Mouse (Mus musculus) layer of hippocampus, postnatal 14 days (tissue): ENCODE results near the gene Ube2l6. TPM values are rescaled to one million over a fixed set of nuclear protein-coding genes. Genes with fewer than 3 reads are reported as not detected.

Experiments
- DNase-seq, 2 experiments: peaks; one replicate each; pipeline ENCODE4 v3.0.0; 2021 to 2022; ENCODE audit warnings: low spot score in 2 of 2, mixed read lengths in 1 of 2
- long read RNA-seq, 2 experiments: library from polyadenylated mRNA; stranded (forward); transcript quantifications; one replicate each; pipeline ENCODE4 v2.0.0; 2021
- total RNA-seq, 2 experiments: library from RNA; stranded (reverse); gene quantifications; 2 replicates each; pipeline ENCODE4 v1.2.3; 2021

Ube2l6 gene
- total RNA-seq: 1 to 10 TPM; 4.1 to 4.5 TPM
- long read RNA-seq, experiment 1, transcript Ube2l6-201 (4 exons, 1,560 nt): major isoform, 10 of 10 reads
- long read RNA-seq, experiment 1, partial matches to known transcripts: 0 of 10 reads
- long read RNA-seq, experiment 1, other reads (novel, unspliced or antisense): 0 of 10 reads
- long read RNA-seq, experiment 2, transcript Ube2l6-201 (4 exons, 1,560 nt): major isoform, 13 of 15 reads
- long read RNA-seq, experiment 2, partial matches to known transcripts: 0 of 15 reads
- long read RNA-seq, experiment 2, other reads (novel, unspliced or antisense): 2 of 15 reads

DNA sequence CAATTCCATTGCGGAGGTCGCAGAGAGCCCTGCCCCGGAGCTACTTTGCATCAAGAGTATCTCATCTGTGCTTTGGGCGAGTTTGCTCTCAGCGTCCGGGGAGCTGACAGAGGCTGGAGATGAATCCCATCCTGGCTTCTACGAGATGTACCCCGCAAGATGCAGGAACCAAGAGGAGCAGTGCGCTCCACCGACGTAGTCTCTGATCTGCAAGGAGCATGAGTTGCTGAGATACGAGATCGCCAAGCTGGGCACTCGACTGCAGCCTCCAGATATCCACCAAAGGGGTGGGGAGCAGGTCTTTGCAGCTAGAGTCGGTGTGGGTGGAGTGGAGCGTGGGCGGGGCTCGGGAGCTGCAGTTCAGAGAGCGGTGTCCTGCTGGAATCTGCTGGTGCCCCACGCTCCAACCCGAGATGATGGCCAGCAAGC, at the start of gene Ube2l6:
TSS of gene Ube2l6 (plus strand) at position 336 of the 429 bp plus-strand sequence.
- DNase-seq: peak; percentile 41 to 56

DNA sequence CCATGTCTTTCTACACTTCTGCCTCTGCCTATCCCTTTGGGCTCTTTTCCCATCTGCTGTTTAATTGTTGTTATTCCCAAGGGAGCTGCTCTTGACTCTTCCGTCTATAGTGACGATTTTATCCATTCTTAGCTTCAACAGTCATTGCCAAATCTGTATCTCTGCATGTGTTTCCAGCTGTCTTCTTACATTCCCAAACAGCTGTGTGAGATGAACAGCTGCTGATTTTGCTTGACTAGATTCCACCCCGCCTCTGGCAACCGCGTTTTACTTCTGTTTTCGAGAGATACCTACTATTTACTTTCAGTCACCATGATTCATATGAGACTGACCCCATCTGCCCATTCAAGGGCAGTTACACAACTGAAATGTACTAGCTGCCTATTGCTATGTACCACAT, 48.5 kb upstream of the Ube2l6 start:
- no peak for DNase-seq

DNA sequence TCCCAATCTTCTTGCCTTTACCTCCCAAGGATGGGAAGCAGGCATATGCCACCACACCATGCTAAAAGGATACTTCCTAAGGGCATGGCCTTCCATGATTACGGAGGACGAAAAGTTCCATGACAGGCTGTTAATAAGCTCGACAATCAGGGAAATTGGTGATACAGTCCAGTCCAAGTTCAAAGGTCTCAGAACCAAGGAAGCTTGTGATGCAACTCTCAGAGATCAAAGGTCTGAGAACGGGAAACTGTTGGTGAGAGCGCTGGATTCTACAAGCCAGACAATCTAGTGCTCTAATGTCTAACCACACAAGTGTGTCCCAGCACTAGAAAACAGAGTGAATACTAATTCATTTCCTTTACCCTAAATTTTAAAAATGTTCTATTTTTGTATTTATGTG, 42.4 kb upstream of the Ube2l6 start:
- no peak for DNase-seq

DNA sequence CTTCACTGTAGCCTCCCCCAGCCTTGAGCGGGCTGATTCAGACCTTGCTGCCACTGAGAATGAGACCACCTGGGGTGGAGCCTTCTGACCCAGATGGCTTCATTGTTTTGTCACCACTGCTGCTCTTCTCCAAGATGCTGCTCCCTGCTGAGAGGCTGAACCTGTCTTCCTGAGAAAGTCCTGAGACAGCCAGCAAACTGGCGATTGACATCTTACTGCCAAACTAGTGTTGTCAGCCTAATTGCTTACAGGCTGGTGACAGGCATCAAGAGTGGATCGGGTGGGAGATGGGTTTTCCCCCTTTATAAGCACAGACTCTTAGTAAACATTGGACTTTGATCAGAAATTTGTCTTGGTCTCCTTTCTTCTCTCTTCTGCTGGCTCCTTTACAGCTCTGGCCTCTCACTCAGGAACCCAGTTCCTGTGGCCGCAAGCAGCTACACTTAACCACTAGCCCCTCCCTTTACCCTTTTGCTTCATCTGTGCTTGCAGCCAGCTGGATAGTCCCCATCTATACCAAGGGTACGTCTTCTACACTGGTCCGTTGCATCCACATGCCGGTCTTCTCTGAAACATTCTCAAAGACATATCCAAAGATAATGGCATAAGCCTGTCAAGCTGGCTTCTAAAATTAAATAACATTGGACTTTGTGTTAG, 41.5 kb upstream of the Ube2l6 start:
- no peak for DNase-seq

DNA sequence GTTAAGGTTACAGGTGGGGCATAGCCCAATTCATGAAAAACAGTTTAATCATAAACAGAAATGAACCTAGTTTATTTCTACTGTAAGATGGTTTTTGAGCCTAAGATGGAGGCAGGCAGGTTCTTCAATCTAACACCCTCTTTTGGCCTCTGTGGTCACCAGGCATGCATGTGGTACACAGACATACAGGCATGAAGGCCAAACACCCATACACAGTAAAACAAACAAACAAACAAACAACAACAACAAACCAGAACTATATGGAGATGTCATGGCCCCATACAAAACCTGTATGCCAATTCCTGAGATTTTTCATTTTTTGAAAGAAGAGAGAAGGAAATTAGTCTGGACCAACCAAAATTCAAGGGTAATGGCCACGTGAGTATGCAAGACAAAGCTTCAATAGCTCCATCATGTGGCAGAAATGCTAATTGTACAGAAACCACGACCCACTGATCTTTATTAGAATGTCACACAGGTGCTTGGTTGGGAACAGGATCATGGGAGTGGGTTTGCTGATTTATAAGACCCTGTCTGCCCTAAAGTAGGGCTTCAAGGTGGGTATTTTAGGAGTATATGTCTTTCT, 40.0 kb upstream of the Ube2l6 start:
- peak in 1 of 2 experiments; percentile 18 for DNase-seq

DNA sequence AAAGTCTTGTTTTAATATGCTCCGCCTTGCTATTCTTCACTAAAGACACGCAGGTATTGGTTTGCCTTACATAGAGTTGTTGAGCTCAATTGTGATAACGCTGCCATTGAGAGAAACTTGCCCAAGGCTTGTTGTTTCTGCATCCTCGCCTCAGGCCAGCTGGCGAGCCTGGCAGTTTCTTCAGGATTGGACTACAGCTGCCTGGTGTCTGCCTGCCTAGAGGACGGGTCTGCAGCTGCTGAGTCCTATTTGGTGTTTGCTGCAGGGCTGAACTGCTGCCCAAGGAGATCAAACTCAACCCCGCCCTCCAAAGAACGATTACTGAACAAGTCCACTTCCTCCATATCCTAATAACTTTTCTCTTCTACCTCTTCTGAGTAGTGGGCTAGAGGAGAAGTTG, 37.9 kb upstream of the Ube2l6 start:
- DNase-seq: no peak

DNA sequence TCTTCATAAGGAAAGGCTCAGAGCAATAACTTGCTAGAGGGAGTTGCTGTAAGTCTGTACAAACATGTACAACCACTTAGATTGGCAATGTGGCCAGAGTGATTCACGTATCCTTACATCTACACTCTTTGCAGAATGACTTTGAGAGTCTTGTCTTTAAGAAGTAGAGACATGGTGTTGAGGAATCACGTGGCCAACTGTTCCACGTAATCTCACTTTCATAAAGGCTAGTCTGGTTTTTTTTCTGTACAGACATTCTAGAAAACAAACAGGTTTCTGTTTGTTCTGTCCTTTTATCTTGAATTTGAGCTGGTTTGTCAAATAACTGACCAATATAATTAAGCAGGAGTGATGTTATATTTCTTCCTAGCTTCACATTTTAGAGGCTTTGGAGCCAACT, 37.3 kb upstream of the Ube2l6 start:
- DNase-seq: no peak

DNA sequence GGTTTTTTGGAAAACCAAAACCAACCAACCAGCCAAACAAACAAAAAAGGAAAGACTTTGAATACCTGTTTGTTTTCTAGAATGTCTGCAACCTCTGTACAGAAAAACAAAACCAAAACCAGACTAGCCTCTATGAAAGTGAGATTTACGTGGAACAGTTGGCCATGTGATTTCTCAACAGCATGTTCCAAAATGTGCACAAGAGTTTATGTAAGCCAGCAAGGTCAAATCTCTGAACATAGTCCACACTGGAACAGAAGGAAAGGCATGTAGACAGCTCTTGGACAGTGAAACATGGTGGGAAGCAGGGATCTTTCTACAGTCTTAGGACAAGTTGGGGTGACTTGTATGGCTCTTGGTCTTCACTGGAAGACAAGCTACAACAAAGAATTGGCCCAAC, 36.8 kb upstream of the Ube2l6 start:
- no peak for DNase-seq

DNA sequence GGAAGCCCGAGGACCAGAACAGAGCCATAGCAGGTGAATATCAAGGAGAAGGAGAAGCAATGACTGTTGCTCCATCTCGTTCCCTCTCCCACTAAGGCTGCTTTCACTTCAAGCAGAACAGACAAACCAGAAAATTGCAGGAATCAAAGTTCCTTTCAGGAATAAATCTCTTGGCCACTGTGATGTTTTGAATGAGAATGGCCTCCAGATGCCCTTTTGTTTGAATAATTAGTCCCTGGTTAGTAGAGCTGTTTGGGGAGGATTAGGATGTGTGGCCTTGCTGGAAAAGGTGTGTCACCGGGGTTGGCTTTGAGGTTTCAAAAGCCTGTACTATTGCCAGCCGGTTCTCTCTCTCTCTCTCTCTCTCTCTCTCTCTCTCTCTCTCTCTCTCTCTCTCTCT, 36.3 kb upstream of the Ube2l6 start:
- DNase-seq: no peak

DNA sequence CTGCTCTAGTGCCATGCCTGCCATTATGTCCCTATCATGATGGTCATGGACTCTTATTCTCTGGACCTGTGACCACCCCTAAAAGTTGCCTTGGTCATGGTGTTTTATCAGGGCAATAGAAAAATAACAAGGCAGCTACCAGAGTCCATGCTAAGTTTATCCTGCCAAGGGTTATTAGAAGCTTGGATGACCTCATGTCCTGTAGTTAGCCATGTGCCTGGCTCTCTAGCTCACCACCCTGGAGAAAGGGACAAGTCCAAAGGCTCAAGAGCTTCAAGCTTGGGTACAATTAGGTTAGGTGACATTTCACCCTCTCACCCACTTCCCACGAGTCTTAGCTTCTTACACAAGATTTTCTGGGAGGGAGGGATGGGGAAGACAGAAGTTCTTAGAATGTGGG, 35.8 kb upstream of the Ube2l6 start:
- DNase-seq: no peak

DNA sequence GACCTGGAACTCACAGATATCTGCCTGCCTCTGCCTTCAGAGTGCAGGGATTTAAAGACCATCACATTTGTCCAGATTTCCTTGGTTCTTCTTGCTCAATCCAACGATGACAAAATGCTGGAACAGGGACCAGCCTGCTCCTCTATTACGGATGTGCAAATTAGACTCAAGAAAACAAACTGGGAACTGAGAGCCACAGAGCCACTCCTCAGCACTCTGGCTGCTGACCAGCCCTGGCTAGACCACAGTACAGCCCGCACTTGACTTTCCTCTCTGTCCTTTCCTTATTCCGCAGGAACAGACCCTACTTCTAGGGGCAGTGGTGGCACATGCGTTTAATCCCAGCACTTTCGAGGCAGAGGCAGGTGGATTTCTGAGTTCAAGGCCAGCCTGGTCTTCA, 28.1 kb upstream of the Ube2l6 start:
- no peak for DNase-seq

DNA sequence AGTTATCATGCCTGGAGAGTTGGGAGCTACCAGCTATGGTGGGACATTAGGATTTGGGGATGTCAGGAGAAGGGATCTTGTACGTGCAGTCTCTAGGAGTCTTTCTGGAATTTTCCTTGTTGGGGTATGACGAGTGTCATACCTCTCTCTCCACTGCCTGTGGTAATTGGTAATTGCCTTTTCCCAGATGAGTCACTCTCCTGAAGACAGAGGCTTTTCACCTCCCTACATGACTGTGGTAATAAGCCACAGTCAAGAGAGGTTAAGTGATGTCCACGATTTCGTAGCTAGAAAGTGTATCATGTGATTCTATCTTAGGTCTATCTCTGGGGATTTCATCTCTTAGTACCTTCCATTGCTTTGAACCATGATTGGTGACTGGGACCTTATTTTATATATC, 26.2 kb upstream of the Ube2l6 start:
- DNase-seq: no peak

DNA sequence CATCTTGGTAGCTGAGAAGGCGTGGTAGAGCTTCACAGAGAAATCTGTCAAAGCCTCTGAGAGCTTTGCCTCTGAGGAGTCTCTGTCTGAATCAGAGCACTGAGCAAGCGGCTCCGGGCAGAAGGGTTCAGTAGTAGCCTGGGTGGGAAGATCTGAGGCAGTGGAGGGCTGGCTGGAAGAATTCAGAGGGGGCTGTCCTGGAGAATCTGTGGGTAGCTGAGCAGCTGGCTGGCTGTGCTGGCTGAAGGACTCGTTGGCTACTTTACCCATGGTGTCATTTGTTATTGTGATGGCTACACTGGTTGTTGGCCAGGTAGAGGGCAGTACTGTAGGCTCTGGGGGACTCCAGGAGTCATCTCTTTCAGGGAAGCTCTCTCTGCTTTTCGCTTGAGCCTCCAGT, 25.4 kb upstream of the Ube2l6 start:
- DNase-seq: no peak

DNA sequence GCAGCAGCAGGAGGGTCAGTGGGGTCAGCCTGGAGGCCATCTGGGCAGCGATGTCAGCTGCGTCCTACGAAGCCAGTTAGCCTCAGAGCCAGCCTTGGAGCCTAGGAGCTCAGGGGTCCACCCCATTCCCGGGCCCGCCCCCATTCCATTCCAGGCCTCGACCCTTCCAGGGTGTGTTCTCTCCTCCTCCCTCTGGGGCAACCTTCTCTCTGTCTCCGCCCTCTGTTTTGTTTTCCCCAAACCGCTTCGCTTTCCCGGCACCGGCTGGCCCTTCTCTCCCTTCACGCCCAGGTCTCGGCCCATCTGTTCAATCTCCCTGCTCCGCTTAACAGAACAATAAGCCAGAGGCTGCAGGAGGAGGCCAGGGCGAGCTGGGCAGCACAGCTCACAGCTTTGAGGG, 23.9 kb upstream of the Ube2l6 start:
- peak; percentile 11 to 14 for DNase-seq

DNA sequence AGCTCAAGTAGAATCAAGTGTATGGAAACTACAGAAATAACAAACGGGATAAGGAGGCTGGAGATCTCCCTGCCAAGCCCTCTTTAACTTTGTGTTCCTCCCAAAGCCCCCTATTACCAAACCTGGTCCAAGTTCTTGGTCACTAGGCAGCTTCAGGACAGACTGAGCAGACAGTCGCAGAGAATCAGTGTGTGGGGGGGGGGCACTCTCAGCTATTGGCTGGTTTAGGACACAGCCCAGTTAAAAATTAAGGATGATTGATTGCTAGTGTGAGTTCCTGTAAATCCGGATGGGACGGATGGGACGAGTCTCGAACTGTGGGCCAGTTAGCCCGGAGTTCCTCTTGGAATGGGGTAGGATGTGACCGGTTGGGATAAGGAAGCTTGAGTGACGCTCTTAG, 23.4 kb upstream of the Ube2l6 start, which contains the start of gene Serping1:
TSS of gene Serping1 (minus strand) at position 204 of the 400 bp plus-strand sequence.
- DNase-seq: no peak

DNA sequence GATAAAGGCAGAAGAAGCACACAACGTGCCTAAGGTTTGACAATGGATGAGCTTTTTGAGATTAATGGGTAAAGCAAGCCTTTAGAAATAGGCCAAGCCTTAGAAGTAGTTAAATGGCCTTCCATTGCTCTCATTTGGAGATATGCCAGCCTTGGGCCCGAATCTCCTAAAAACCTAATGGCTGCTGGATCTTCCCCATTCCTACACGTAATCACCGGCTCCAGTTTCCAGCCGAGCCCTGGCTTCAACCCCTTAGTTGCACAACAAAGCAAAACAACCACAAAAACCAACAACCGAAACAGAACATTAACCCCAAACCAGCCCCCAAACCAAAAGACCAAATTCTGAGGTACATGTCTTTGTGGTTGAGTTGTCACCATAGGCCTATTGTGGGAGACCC, 23.0 kb upstream of the Ube2l6 start:
- DNase-seq: no peak

DNA sequence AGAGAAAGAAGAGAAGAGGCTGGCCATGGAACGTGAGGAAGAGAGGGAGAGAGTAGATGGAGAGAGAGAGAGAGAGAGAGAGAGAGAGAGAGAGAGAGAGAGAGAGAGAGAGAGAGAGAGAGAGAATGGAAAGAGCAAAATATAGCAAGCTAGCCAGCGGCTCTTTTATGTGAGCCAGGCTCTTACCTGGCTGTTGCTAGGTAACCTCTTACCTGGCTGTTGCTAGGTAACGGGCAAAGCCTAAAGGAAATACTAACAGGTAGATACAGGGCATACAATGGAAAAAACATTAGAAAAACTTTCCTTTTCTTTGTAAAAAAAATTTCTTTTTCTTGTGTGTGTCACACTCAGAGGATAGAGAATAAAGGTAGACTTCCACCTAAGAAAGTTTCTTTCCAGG, 20.9 kb upstream of the Ube2l6 start:
- DNase-seq: no peak

DNA sequence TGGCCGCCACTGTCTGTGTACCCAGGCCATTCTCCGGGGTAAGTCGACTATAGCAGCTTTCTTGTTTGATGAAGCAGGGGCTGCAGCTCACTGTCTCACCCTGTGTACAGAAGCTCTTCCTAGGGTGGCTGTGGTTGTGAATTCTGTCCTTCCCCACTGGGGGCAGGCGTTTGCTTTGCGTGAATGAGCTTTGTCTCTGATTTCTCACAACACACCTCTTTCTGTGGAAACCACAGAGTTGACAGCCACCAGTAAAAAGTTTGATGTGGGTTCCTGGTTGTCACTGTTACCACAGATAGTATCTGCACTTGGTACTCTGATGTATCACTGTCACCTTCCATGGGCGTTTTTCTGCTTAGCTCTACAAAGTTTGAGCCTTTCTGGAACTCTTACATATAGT, 19.4 kb upstream of the Ube2l6 start:
- DNase-seq: no peak

DNA sequence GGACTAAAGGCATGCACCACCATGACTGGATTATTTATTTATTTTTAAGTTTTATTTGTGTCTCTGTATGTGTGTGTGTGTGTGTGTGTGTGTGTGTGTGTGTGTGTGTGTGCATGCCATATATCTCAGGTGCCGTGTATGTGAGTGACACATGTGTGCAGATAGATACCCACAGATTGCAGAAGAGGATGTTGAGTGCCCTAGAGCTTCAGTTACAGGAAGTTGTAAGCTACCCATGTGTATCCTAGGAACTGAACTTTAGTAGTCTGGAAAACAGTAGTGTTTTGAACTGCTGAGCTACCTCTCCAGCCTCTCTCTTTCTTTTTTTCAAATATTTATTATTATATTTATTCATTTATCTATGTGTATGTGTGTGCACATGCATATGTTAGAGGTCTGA, 15.3 kb upstream of the Ube2l6 start:
- no peak for DNase-seq

DNA sequence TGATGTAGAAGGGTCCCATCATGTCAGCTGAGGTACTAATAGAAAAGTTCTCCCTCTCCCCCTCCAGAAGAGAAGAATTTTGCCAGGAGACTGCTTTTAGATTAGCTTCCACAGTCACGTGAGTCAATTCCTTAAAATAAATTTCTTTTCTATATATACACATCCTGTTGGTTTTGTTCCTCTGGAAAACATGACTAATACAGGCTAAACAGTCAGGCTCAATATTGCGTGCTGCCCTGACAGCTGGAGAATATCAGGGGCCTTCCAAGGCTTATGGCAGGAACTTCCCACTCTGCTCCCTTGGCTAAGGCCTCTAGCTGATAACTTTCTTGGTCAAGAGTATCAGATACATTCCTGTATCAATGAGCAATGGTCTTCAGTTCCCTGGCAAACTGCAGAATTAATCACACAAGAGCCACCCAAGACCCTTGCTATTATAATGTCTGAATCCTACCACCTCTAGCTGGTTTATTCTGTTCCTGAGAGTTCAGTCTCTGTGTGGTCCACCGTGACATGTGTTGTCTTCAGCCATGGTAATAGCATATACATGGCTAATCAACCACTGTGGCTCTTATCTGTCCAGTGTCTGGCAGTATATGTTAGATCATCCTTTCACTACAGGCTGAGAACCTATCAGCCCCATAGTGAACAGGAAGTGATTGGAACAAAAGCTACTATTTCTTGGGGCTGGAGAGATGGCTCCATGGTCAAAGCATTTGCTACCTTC, 14.6 kb upstream of the Ube2l6 start:
- no peak for DNase-seq

DNA sequence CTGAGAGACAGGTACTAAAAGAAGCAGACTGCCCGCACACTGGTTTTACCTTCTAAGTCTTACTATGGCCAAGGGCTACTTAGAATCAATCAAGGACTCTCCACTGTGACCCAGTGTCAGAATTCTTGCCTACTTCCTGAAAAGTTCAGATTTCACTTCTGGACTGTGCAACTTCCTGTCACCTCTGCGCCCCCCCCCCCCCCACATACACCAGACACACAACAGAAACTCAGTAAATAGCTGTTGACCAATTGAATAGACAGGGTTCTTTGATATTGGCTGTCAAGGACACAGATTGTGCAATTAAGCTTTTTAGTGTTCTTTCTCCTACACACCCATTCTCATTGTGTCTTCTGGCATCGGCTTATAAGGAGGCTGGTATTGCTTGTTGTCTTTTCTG, 10.3 kb upstream of the Ube2l6 start:
- DNase-seq: no peak

DNA sequence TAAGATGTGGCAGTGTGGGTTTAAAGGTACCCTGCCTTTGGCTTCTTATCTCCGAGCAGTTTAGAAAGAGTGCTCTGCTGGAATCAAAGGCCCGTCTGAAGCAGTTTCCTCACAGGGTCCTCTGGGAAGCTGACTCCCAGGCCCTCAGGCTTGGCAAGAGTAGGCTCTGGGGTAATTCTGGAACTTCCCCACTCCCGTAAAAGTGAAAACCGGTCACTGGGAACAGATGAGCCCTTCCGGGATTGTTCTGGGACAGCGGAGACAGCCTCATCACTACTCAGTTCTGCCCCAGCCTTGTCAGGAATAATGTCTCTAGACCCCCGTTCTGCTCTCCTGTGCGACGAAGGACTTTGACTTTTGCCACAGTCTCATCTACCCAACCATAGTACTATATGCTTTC, 8.2 kb upstream of the Ube2l6 start:
- no peak for DNase-seq
